Mouse (Mus musculus) MEL (cell line): ENCODE data around the gene Bphl.
"Not testable (repeated sequence)": the region's sequence is repeated elsewhere in the genome, so short reads cannot be mapped to it uniquely, and the experiment has no call there.

Experiments
- CHD2 ChIP-seq: IDR thresholded peaks from 2 replicates; pipeline ENCODE4 v1.6.1; 2011; ENCODE audit warnings: low read length, improper control_type of control experiment
- CTCF ChIP-seq, 3 experiments: IDR thresholded peaks in 2 of 3; conservative IDR thresholded peaks in 1 of 3; 2 replicates each; pipeline ENCODE4 v1.5.1; 2011 to 2012; ENCODE audit warnings: low read length in 3 of 3, low read depth in 2 of 3, mild to moderate bottlenecking in 2 of 3, improper control_type of control experiment in 1 of 3, inconsistent platforms in 1 of 3, mixed read lengths in 1 of 3, moderate library complexity in 1 of 3; ENCODE audit not compliant: control insufficient read depth in 1 of 3, insufficient read depth in 1 of 3, poor library complexity in 1 of 3, severe bottlenecking in 1 of 3
- KAT2A ChIP-seq: conservative IDR thresholded peaks from 2 replicates; pipeline ENCODE4 v1.6.1; 2012; ENCODE audit warnings: low read depth, low read length, improper control_type of control experiment, inconsistent platforms
- POLR2A ChIP-seq, 2 experiments: IDR thresholded peaks; 2 replicates each; pipeline ENCODE4 v1.6.1; 2011 to 2012; ENCODE audit warnings: low read length in 2 of 2, mild to moderate bottlenecking in 2 of 2, control low read depth in 1 of 2, improper control_type of control experiment in 1 of 2, low read depth in 1 of 2, moderate library complexity in 1 of 2; ENCODE audit not compliant: control insufficient read depth in 1 of 2, insufficient read depth in 1 of 2, poor library complexity in 1 of 2
- TAL1 ChIP-seq: IDR thresholded peaks from 2 replicates; pipeline ENCODE4 v1.6.1; 2012; ENCODE audit warnings: mild to moderate bottlenecking, inconsistent platforms, low read length, moderate library complexity, mixed read lengths

GRCm38 (mm10) chr13:34088201-34088649 lies 50.8 kb downstream of the Bphl start:
- not testable (repeated sequence) for TF ChIP-seq POLR2A (IDR thresholded peaks at IDR 0.05; ENCODE audit: control insufficient read depth in 1 of 2, insufficient read depth in 1 of 2, low read depth in 1 of 2, low read length in 2 of 2, poor library complexity in 1 of 2); CTCF (IDR thresholded peaks at IDR 0.05 in 2 of 3, conservative IDR thresholded peaks at IDR 0.05 in 1 of 3; ENCODE audit: control insufficient read depth in 1 of 3, insufficient read depth in 1 of 3, low read depth in 2 of 3, low read length in 3 of 3, poor library complexity in 1 of 3, severe bottlenecking in 1 of 3); TAL1; KAT2A; CHD2
